In the genomic region with DNA sequence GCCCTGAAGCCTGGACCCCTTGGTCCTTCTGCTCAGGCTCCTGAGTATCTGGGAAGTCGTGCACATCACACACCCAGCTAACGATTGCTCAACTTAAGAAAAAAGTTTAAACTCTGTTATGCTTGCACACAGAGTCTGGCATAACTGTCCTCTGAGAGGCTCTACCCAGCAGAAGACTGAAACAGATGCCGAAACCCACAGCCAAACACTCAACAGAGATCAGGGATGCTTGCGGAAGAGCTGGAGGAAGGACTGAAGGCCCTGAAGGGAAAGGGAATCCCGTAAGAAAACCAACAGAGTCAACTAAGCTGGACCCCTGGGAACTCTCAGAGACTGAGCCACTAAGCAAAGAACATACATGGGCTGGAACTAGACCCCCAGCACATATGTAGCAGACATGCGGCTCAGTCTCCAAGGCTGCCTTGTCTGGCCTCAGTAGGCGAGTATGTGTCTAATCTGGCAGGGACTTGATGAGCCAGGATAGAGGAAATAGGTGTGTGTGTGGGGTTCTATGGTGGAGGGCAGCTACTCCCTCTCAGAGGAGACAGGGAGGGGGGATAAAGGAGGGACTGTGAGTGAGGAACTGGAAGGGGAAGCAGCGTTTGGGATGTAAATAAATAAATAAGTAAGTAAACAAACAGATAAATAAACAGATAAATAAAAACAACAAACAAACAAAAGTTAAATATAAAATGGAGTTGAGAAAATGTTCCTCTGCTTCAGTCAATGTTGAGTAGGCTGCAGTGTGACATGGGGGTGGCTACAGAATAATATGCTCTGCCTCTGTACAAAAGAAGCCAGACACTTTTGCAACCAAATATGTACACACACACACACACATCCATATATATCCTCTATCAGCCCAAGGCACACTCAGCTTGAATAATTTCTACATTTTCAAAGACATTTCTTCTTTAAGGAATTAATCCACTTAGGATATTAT, we compare ENCODE assay signal across 29 mouse cellular contexts.
A peak's percentile ranks its signal among the peaks of the same experiment; 100 is the strongest.
DNase-seq lines count a peak whose midpoint lies in the region; ATAC-seq lines count a peak whose summit lies in the region.
"Had no signal": no experiment of that assay in that cellular context is flagged by ENCODE, and none has a peak within 500 bp of the region (broad histone marks: within the 10 kb centered on the region; RNA-seq: fewer than 3 reads in every experiment).

No protein-coding gene starts in this region.

- H3K9me3 ChIP-seq in limb, embryonic 15.5 days: 0 out of 2 replicates have a peak, but pooled peaks cover 3% of the 10 kb centered on the region
- H3K9me3 ChIP-seq in limb, embryonic 10.5 days (replicated peaks): no peaks in the 10 kb centered on the region
- H3K9me3 ChIP-seq: forebrain, embryonic 15.5 days; heart, embryonic 15.5 days; lung, embryonic 15.5 days; stomach, embryonic 15.5 days had no signal

- no peaks in the 10 kb centered on the region for H3K36me3 ChIP-seq in limb, embryonic 15.5 days
- H3K36me3 ChIP-seq in limb, embryonic 10.5 days: no peaks in the 10 kb centered on the region
- H3K36me3 ChIP-seq: forebrain, embryonic 10.5 days; forebrain, embryonic 15.5 days; heart, embryonic 15.5 days; limb, embryonic 12.5 days; lung, embryonic 15.5 days; stomach, embryonic 15.5 days had no signal

- no peaks in the 10 kb centered on the region for H3K27me3 ChIP-seq in limb, embryonic 15.5 days
- H3K27me3 ChIP-seq in limb, embryonic 10.5 days (ENCODE audit: low read depth, poor library complexity, severe bottlenecking): peaks cover 7% of the 10 kb centered on the region; the same call in 1 of the 2 replicates
- H3K27me3 ChIP-seq: forebrain, embryonic 15.5 days; heart, embryonic 15.5 days; hindbrain, embryonic 12.5 days; limb, embryonic 12.5 days; lung, embryonic 15.5 days; megakaryocyte, embryonic 14.5 days; stomach, embryonic 15.5 days had no signal

- WGBS in limb, embryonic 15.5 days: 64% methylated on average over 8 of the region's 8 CpGs
- WGBS in limb, embryonic 10.5 days: 81% methylated on average over 8 of the region's 8 CpGs

- no peak overlapping the region for H3K9ac ChIP-seq in limb, embryonic 15.5 days
- H3K9ac ChIP-seq: forebrain, embryonic 15.5 days; heart, embryonic 15.5 days; hindbrain, embryonic 12.5 days; limb, embryonic 12.5 days; liver, embryonic 14.5 days; lung, embryonic 15.5 days; stomach, embryonic 15.5 days had no signal

- peak overlapping the region; percentile 17; the same call in 1 of the 2 replicates for H3K27ac ChIP-seq in limb, embryonic 15.5 days
- no peak overlapping the region for H3K27ac ChIP-seq in limb, embryonic 10.5 days
- H3K27ac ChIP-seq: forebrain, embryonic 10.5 days; forebrain, embryonic 15.5 days; heart, embryonic 10.5 days; heart, embryonic 15.5 days; hindbrain, embryonic 12.5 days; limb, embryonic 12.5 days; liver, embryonic 14.5 days; lung, embryonic 15.5 days; stomach, embryonic 15.5 days had no signal

- peaks cover 5% of the 10 kb centered on the region; the same call in 1 of the 2 replicates for H3K4me1 ChIP-seq in limb, embryonic 15.5 days
- no peaks in the 10 kb centered on the region for H3K4me1 ChIP-seq in limb, embryonic 10.5 days
- H3K4me1 ChIP-seq: forebrain, embryonic 10.5 days; forebrain, embryonic 15.5 days; heart, embryonic 10.5 days; hindbrain, embryonic 12.5 days; limb, embryonic 12.5 days; lung, embryonic 15.5 days; stomach, embryonic 15.5 days had no signal

- no peak for DNase-seq in limb, embryonic 10.5 days (ENCODE audit: low spot score)
- DNase-seq in MEL-GATA-1-ER (ENCODE audit: extremely low read depth, low read depth): peak; percentile 39
- no peak for DNase-seq in ovary, adult 18-20 months (ENCODE audit: low spot score)
- DNase-seq in cerebellum, postnatal 36 days: no peak
- DNase-seq: adrenal gland, adult 8-10 months; cerebellum, adult 8-10 months; cerebellum, postnatal 25 days; embryo, embryonic 11 days; kidney, adult 9 months; kidney, postnatal 10 days; layer of hippocampus, postnatal 36 days; lung, postnatal 36 days; midbrain, embryonic 14.5 days; right cerebral cortex, postnatal 25 days had no signal

- no peak overlapping the region for H3K4me3 ChIP-seq in limb, embryonic 15.5 days
- H3K4me3 ChIP-seq in limb, embryonic 10.5 days: no peak overlapping the region
- H3K4me3 ChIP-seq: forebrain, embryonic 10.5 days; forebrain, embryonic 15.5 days; heart, embryonic 10.5 days; heart, embryonic 15.5 days; hindbrain, embryonic 12.5 days; limb, embryonic 12.5 days; lung, embryonic 15.5 days; stomach, embryonic 15.5 days had no signal

- no peak for ATAC-seq in limb, embryonic 15.5 days (ENCODE audit: insufficient number of reproducible peaks, low FRiP score, low TSS enrichment, low read depth)
- ATAC-seq in common myeloid progenitor, adult 5-6 weeks (replicated peaks; ENCODE audit: low read depth, poor library complexity, severe bottlenecking): peak; percentile 46
- ATAC-seq in megakaryocyte progenitor cell, adult 5-6 weeks (replicated peaks; ENCODE audit: poor library complexity): peak; percentile 55
- ATAC-seq: CD4-positive, CD25-positive, alpha-beta regulatory T cell, adult 4 months; forebrain, embryonic 15.5 days; intestine, embryonic 16.5 days had no signal

- no peak overlapping the region for H3K4me2 ChIP-seq in limb, embryonic 15.5 days
- H3K4me2 ChIP-seq: forebrain, embryonic 15.5 days; heart, embryonic 15.5 days; hindbrain, embryonic 12.5 days; limb, embryonic 12.5 days; lung, embryonic 15.5 days; stomach, embryonic 15.5 days had no signal
